ENCODE assay signal across 8 mouse cellular contexts in genomic region chr5:90588708-90589595, GRCm38 (mm10). TPM values are rescaled to one million over a fixed set of nuclear protein-coding genes. Genes with fewer than 3 reads are reported as not detected.
DNase-seq lines count a peak whose midpoint lies in the region; ATAC-seq and TF ChIP-seq lines count a peak whose summit lies in the region.

No protein-coding gene starts in this region.

- peak; percentile 68 for TF ChIP-seq CTCF in bone marrow, adult 2 months (IDR thresholded peaks at IDR 0.05; ENCODE audit: control insufficient read depth, insufficient read depth, low read length)

- H3K27me3 ChIP-seq in embryonic facial prominence, embryonic 15.5 days, result no peaks in the 10 kb centered on the region
- no peaks in the 10 kb centered on the region for H3K27me3 ChIP-seq in heart, embryonic 10.5 days (ENCODE audit: insufficient read depth, poor library complexity, severe bottlenecking)
- no peaks in the 10 kb centered on the region; the same call in 1 of the 2 replicates for H3K27me3 ChIP-seq in kidney, embryonic 14.5 days (ENCODE audit: control insufficient read depth, insufficient read depth, low read length)
- 0 out of 2 replicates have a peak, but pooled peaks cover 6% of the 10 kb centered on the region for H3K27me3 ChIP-seq in limb, embryonic 13.5 days
- H3K27me3 ChIP-seq in midbrain, embryonic 15.5 days (replicated peaks), result no peaks in the 10 kb centered on the region

- no peak for TF ChIP-seq POLR2A in bone marrow, adult 2 months (IDR thresholded peaks at IDR 0.05; ENCODE audit: borderline replicate concordance, control insufficient read depth, low read depth, low read length)

- no peak; the same call in 1 of the 2 replicates for ATAC-seq in embryonic facial prominence, embryonic 15.5 days (ENCODE audit: insufficient number of reproducible peaks, low FRiP score, low TSS enrichment, low read depth)
- peak; percentile 47 for ATAC-seq in kidney, embryonic 14.5 days (ENCODE audit: low FRiP score, low TSS enrichment)
- peak; percentile 75; the same call in 1 of the 2 replicates for ATAC-seq in limb, embryonic 13.5 days (ENCODE audit: low FRiP score, low read depth)
- peak; percentile 87 for ATAC-seq in midbrain, embryonic 15.5 days (replicated peaks)

- no peak overlapping the region for H3K27ac ChIP-seq in bone marrow, adult 2 months (ENCODE audit: control insufficient read depth, insufficient read depth, low read depth, low read length, poor library complexity)
- no peak overlapping the region for H3K27ac ChIP-seq in embryonic facial prominence, embryonic 15.5 days (replicated peaks)
- no peak overlapping the region for H3K27ac ChIP-seq in heart, embryonic 10.5 days
- H3K27ac ChIP-seq in kidney, embryonic 14.5 days (ENCODE audit: low read depth, low read length), result no peak overlapping the region
- no peak overlapping the region for H3K27ac ChIP-seq in limb, embryonic 13.5 days
- no peak overlapping the region for H3K27ac ChIP-seq in midbrain, embryonic 15.5 days

- no peak overlapping the region for H3K4me3 ChIP-seq in bone marrow, adult 2 months (replicated peaks; ENCODE audit: control insufficient read depth, low read depth, low read length)
- H3K4me3 ChIP-seq in embryonic facial prominence, embryonic 15.5 days (replicated peaks), result peak overlapping the region; percentile 43
- peak overlapping the region; percentile 55 for H3K4me3 ChIP-seq in heart, embryonic 10.5 days
- peak overlapping the region; percentile 21 for H3K4me3 ChIP-seq in kidney, embryonic 14.5 days (ENCODE audit: low read length)
- peak overlapping the region; percentile 42 for H3K4me3 ChIP-seq in limb, embryonic 13.5 days
- H3K4me3 ChIP-seq in midbrain, embryonic 15.5 days, result peak overlapping the region; percentile 41

- 25% methylated on average over 25 of the region's 25 CpGs for WGBS in bone marrow, adult 2 months
- 22% methylated on average over 25 of the region's 25 CpGs for WGBS in embryonic facial prominence, embryonic 15.5 days
- 22% methylated on average over 25 of the region's 25 CpGs for WGBS in heart, embryonic 10.5 days
- WGBS in kidney, embryonic 14.5 days, result 25% methylated on average over 25 of the region's 25 CpGs
- WGBS in limb, embryonic 13.5 days, result 25% methylated on average over 25 of the region's 25 CpGs
- WGBS in midbrain, embryonic 15.5 days, result 25% methylated on average over 25 of the region's 25 CpGs

- peak overlapping the region; percentile 71 for H3K4me2 ChIP-seq in embryonic facial prominence, embryonic 15.5 days (replicated peaks)
- peak overlapping the region; percentile 35 for H3K4me2 ChIP-seq in kidney, embryonic 14.5 days (replicated peaks; ENCODE audit: low read depth, low read length)
- peak overlapping the region; percentile 64 for H3K4me2 ChIP-seq in limb, embryonic 13.5 days (replicated peaks)
- H3K4me2 ChIP-seq in midbrain, embryonic 15.5 days, result peak overlapping the region; percentile 64

- no peaks in the 10 kb centered on the region for H3K9me3 ChIP-seq in embryonic facial prominence, embryonic 15.5 days (replicated peaks)
- H3K9me3 ChIP-seq in heart, embryonic 10.5 days, result no peaks in the 10 kb centered on the region
- no peaks in the 10 kb centered on the region for H3K9me3 ChIP-seq in kidney, embryonic 14.5 days (ENCODE audit: control insufficient read depth, low read length)
- H3K9me3 ChIP-seq in limb, embryonic 13.5 days, result no peaks in the 10 kb centered on the region
- H3K9me3 ChIP-seq in midbrain, embryonic 15.5 days, result no peaks in the 10 kb centered on the region

- DNase-seq in CD4-positive helper T cell, adult 2 months (ENCODE audit: low read depth, low spot score), result peak; percentile 64
- peak; percentile 83 for DNase-seq in heart, embryonic 10.5 days (ENCODE audit: low spot score)
- peak; percentile 31 to 38 for DNase-seq in spleen, postnatal 36 days (ENCODE audit: low spot score in 2 of 2)

- H3K36me3 ChIP-seq in embryonic facial prominence, embryonic 15.5 days, result no peaks in the 10 kb centered on the region
- no peaks in the 10 kb centered on the region for H3K36me3 ChIP-seq in heart, embryonic 10.5 days
- H3K36me3 ChIP-seq in kidney, embryonic 14.5 days (ENCODE audit: control insufficient read depth, insufficient read depth, low read length), result no peaks in the 10 kb centered on the region
- H3K36me3 ChIP-seq in limb, embryonic 13.5 days, result no peaks in the 10 kb centered on the region
- H3K36me3 ChIP-seq in midbrain, embryonic 15.5 days (replicated peaks), result no peaks in the 10 kb centered on the region

- no peaks in the 10 kb centered on the region for H3K4me1 ChIP-seq in bone marrow, adult 2 months (ENCODE audit: control insufficient read depth, insufficient read depth, low read length)
- no peaks in the 10 kb centered on the region for H3K4me1 ChIP-seq in embryonic facial prominence, embryonic 15.5 days
- no peaks in the 10 kb centered on the region for H3K4me1 ChIP-seq in heart, embryonic 10.5 days
- no peaks in the 10 kb centered on the region for H3K4me1 ChIP-seq in kidney, embryonic 14.5 days (ENCODE audit: control insufficient read depth, insufficient read depth, low read length)
- peaks cover 12% of the 10 kb centered on the region; the same call in 1 of the 2 replicates for H3K4me1 ChIP-seq in limb, embryonic 13.5 days
- H3K4me1 ChIP-seq in midbrain, embryonic 15.5 days, result no peaks in the 10 kb centered on the region

- H3K9ac ChIP-seq in embryonic facial prominence, embryonic 15.5 days, result no peak overlapping the region; the same call in 1 of the 2 replicates
- no peak overlapping the region for H3K9ac ChIP-seq in kidney, embryonic 14.5 days (ENCODE audit: low read depth, low read length)
- H3K9ac ChIP-seq in limb, embryonic 13.5 days, result peak overlapping the region; percentile 59
- peak overlapping the region; percentile 31; the same call in 1 of the 2 replicates for H3K9ac ChIP-seq in midbrain, embryonic 15.5 days

RNA-seq across cellular contexts. Expression of gene 5830473C10Rik, which starts 28.0 kb away (rescaled TPM):
- polyA plus RNA-seq in bone marrow, adult 2 months (2011; ENCODE audit: insufficient read depth, insufficient read length, low replicate concordance, missing spikeins), result not detected in 2 replicates
- polyA plus RNA-seq in embryonic facial prominence, embryonic 15.5 days (2015; fragmentation: Nextera tagmentation; extraction: Ambion mirVana), result 0.20 TPM in 1 of 2 replicates, not detected in the other
- polyA plus RNA-seq in heart, embryonic 10.5 days (2016; fragmentation: Nextera tagmentation; extraction: Ambion mirVana), result 0.09 TPM in 1 of 2 replicates, not detected in the other
- 0.09 TPM in 1 of 2 replicates, not detected in the other for polyA plus RNA-seq in kidney, embryonic 14.5 days (2014; fragmentation: Nextera tagmentation; extraction: Ambion mirVana)
- 0.08 TPM in 1 of 2 replicates, not detected in the other for polyA plus RNA-seq in limb, embryonic 13.5 days (2015; fragmentation: Nextera tagmentation; extraction: Ambion mirVana)
- 0.09 and 0.13 TPM in 2 replicates for polyA plus RNA-seq in midbrain, embryonic 15.5 days (2015; fragmentation: Nextera tagmentation; extraction: Ambion mirVana)

RNA-seq across cellular contexts. Expression of gene Rassf6, which starts 51.5 kb away (rescaled TPM):
- not detected in 2 replicates for polyA plus RNA-seq in bone marrow, adult 2 months (2011; ENCODE audit: insufficient read depth, insufficient read length, low replicate concordance, missing spikeins)
- polyA plus RNA-seq in embryonic facial prominence, embryonic 15.5 days (2015; fragmentation: Nextera tagmentation; extraction: Ambion mirVana), result 3.8 and 4.3 TPM in 2 replicates
- 0.54 and 1.8 TPM in 2 replicates for polyA plus RNA-seq in heart, embryonic 10.5 days (2016; fragmentation: Nextera tagmentation; extraction: Ambion mirVana)
- polyA plus RNA-seq in kidney, embryonic 14.5 days (2014; fragmentation: Nextera tagmentation; extraction: Ambion mirVana), result 6.0 and 8.3 TPM in 2 replicates
- 1.4 and 2.1 TPM in 2 replicates for polyA plus RNA-seq in limb, embryonic 13.5 days (2015; fragmentation: Nextera tagmentation; extraction: Ambion mirVana)
- 1.4 and 1.8 TPM in 2 replicates for polyA plus RNA-seq in midbrain, embryonic 15.5 days (2015; fragmentation: Nextera tagmentation; extraction: Ambion mirVana)

Comparison
In these comparisons a context has a peak if more than half of its experiments do, and no peak if none do; other contexts are left out.
1. H3K9ac ChIP-seq: peak in limb, embryonic 13.5 days (single experiment) and midbrain, embryonic 15.5 days (single experiment); none in embryonic facial prominence, embryonic 15.5 days (single experiment) and kidney, embryonic 14.5 days (single experiment).
2. Peak in every context shown above with its lines, with median percentiles within 50 percentile points of each other: DNase-seq and H3K4me2 ChIP-seq.